Mouse (Mus musculus) kidney, embryonic 14.5 days (tissue): ENCODE data around the gene Tubg2. TPM values are rescaled to one million over a fixed set of nuclear protein-coding genes. Genes with fewer than 3 reads are reported as not detected.
A peak's percentile ranks its signal among the peaks of the same experiment; 100 is the strongest.

Experiments used
- ATAC-seq: fragments of 200-750 bp; cut with Nextera tagmentation; 2 replicates; pipeline ENCODE4 v1.8.0; 2017; ENCODE audit warnings: moderate number of reproducible peaks, mild to moderate bottlenecking, moderate TSS enrichment, moderate library complexity; ENCODE audit not compliant: low FRiP score, low TSS enrichment
- H3K27ac ChIP-seq: fragments of 300-500 bp; sonication (generic); 2 replicates; pipeline ENCODE4 v1.5.1; 2014; ENCODE audit warnings: low read depth, mild to moderate bottlenecking, low read length, moderate library complexity, mixed read lengths
- H3K27me3 ChIP-seq: fragments of 300-500 bp; sonication (generic); 2 replicates; pipeline ENCODE4 v1.6.1; 2014; ENCODE audit warnings: mild to moderate bottlenecking, low read length; ENCODE audit not compliant: control insufficient read depth, insufficient read depth
- H3K36me3 ChIP-seq: fragments of 300-500 bp; sonication (generic); 2 replicates; pipeline ENCODE4 v1.6.1; 2014; ENCODE audit warnings: low read length, mixed read lengths; ENCODE audit not compliant: control insufficient read depth, insufficient read depth
- H3K4me1 ChIP-seq: fragments of 300-500 bp; sonication (generic); 2 replicates; pipeline ENCODE4 v1.6.1; 2014; ENCODE audit warnings: low read length, mixed read lengths; ENCODE audit not compliant: control insufficient read depth, insufficient read depth
- H3K4me2 ChIP-seq: fragments of 300-500 bp; sonication (generic); replicated peaks from 2 replicates; pipeline ENCODE4 v1.6.1; 2014; ENCODE audit warnings: low read depth, mild to moderate bottlenecking, low read length
- H3K4me3 ChIP-seq: fragments of 300-500 bp; sonication (generic); 2 replicates; pipeline ENCODE4 v1.5.1; 2014; ENCODE audit warnings: mild to moderate bottlenecking, low read length
- H3K9ac ChIP-seq: fragments of 300-500 bp; sonication (generic); 2 replicates; pipeline ENCODE4 v1.6.1; 2014; ENCODE audit warnings: low read depth, mild to moderate bottlenecking, low read length, moderate library complexity
- H3K9me3 ChIP-seq: fragments of 300-500 bp; sonication (generic); 2 replicates; pipeline ENCODE4 v1.6.1; 2016; ENCODE audit warnings: low read length; ENCODE audit not compliant: control insufficient read depth
- WGBS: fragments of 180-500 bp; shearing (Covaris S2); extraction: QIAGEN DNeasy Blood & Tissue Kit; methylation state at CpG from one replicate; pipeline ENCODE4 v1.1.7; 2014; 5-methylcytosine and 5-hydroxymethylcytosine counted together
- polyA plus RNA-seq: library from polyadenylated mRNA; unstranded; fragments of >200 nt; fragmentation: Nextera tagmentation; extraction: Ambion mirVana; gene quantifications from 2 replicates; pipeline ENCODE4 v1.2.1, GENCODE M21; 2014

Gene Tubg2
- polyA plus RNA-seq, 1 experiment from 2014 or later = 4.5 TPM

GRCm38 (mm10) chr11:101176933-101177773 is 21.4 kb downstream of the Tubg2 start:
- 36% methylated on average over 22 of the region's 22 CpGs for WGBS
- Histone ChIP-seq H3K4me1 (peaks cover 40% of the 10 kb centered on the region), H3K27ac (no peak overlapping the region), H3K36me3 (no peaks in the 10 kb centered on the region), H3K9me3 (no peaks in the 10 kb centered on the region), H3K27me3 (peaks cover 31% of the 10 kb centered on the region), H3K4me2 (peak overlapping the region; percentile 78), H3K9ac (no peak overlapping the region), H3K4me3 (peak overlapping the region; percentile 31; the same call in 1 of the 2 replicates)
- no peak for ATAC-seq

- no peak overlapping the region for H3K4me3 ChIP-seq
- H3K4me1 ChIP-seq = peaks cover 29% of the 10 kb centered on the region
- H3K36me3 ChIP-seq = no peaks in the 10 kb centered on the region
- no peaks in the 10 kb centered on the region for H3K9me3 ChIP-seq
- no peak for ATAC-seq
- 0 out of 2 replicates have a peak overlapping the region, but pooled peaks have one; percentile 8 for H3K4me2 ChIP-seq
- H3K27me3 ChIP-seq = peaks cover 31% of the 10 kb centered on the region
- WGBS = 55% methylated on average over 36 of the region's 36 CpGs
- H3K27ac ChIP-seq = no peak overlapping the region
- no peak overlapping the region for H3K9ac ChIP-seq
Observed at GRCm38 (mm10) chr11:101178061-101179058, 22.7 kb downstream of the Tubg2 start.

DNA sequence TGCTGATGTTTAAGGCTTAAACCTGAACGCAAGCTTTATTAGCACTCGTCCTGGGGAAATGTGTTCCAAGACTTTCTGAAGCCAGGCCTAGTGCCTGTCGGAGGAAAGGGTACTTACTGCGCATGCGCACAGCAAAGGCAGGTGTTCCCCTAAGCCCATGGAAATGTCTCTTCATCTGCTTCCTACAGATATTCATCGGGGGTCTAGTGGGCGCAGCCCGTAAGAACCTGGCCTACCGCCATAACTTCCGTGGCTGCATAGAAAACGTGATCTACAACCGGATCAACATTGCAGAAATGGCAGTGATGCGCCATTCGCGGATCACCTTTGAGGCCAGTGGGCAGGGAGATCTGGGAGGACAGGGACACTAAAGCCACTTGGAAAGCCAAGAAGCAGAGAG is 23.6 kb downstream of the Tubg2 start:
- H3K4me3 ChIP-seq = no peak overlapping the region
- no peaks in the 10 kb centered on the region; the same call in 1 of the 2 replicates for H3K36me3 ChIP-seq
- H3K4me1 ChIP-seq = peaks cover 22% of the 10 kb centered on the region
- no peak overlapping the region for H3K4me2 ChIP-seq
- no peak overlapping the region for H3K27ac ChIP-seq
- no peak for ATAC-seq
- peaks cover 31% of the 10 kb centered on the region for H3K27me3 ChIP-seq
- no peaks in the 10 kb centered on the region for H3K9me3 ChIP-seq
- H3K9ac ChIP-seq = no peak overlapping the region
- WGBS = 82% methylated on average over 15 of the region's 15 CpGs

GRCm38 (mm10) chr11:101180261-101180660 is 24.6 kb downstream of the Tubg2 start:
- Histone ChIP-seq H3K27ac (no peak overlapping the region), H3K9me3 (no peaks in the 10 kb centered on the region), H3K9ac (no peak overlapping the region), H3K36me3 (no peaks in the 10 kb centered on the region; the same call in 1 of the 2 replicates), H3K27me3 (peaks cover 25% of the 10 kb centered on the region), H3K4me2 (no peak overlapping the region), H3K4me1 (peaks cover 16% of the 10 kb centered on the region), H3K4me3 (no peak overlapping the region)
- ATAC-seq = no peak
- 61% methylated on average over 17 of the region's 17 CpGs for WGBS

- Histone ChIP-seq H3K4me2 (no peak overlapping the region), H3K4me3 (no peak overlapping the region), H3K4me1 (peaks cover 14% of the 10 kb centered on the region), H3K27me3 (peaks cover 21% of the 10 kb centered on the region), H3K36me3 (no peaks in the 10 kb centered on the region; the same call in 1 of the 2 replicates), H3K9me3 (no peaks in the 10 kb centered on the region), H3K9ac (no peak overlapping the region), H3K27ac (no peak overlapping the region)
- no peak for ATAC-seq
- WGBS = 45% methylated on average over 10 of the region's 10 CpGs
Observed at GRCm38 (mm10) chr11:101180846-101181740, 25.4 kb downstream of the Tubg2 start.

DNA sequence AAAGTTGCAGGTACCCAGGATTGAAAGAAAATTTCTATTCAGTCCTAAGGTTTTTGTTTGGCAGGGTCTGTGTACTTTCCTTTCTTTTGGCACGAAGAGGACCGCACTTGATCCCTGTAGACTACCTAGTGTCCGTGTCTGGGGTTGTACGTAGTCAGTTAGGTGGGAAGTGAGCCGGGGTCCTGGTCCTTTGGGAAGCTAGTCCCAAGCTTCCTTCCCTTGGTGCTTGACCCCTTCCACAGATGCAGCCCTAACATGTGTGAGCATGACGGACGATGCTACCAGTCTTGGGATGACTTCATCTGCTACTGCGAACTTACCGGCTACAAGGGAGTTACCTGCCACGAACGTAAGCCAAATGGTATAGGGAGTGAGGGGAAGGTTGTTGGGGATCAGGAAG is 26.3 kb downstream of the Tubg2 start:
- Histone ChIP-seq H3K36me3 (peaks cover 6% of the 10 kb centered on the region; the same call in 1 of the 2 replicates), H3K4me1 (peaks cover 5% of the 10 kb centered on the region; the same call in 1 of the 2 replicates), H3K9me3 (no peaks in the 10 kb centered on the region), H3K27ac (no peak overlapping the region), H3K4me3 (no peak overlapping the region), H3K4me2 (no peak overlapping the region), H3K9ac (no peak overlapping the region), H3K27me3 (peaks cover 18% of the 10 kb centered on the region)
- WGBS = 92% methylated on average over 11 of the region's 11 CpGs
- no peak for ATAC-seq

- WGBS = 77% methylated on average over 14 of the region's 14 CpGs
- ATAC-seq = no peak
- peaks cover 8% of the 10 kb centered on the region for H3K27me3 ChIP-seq
- H3K9me3 ChIP-seq = no peaks in the 10 kb centered on the region
- H3K4me2 ChIP-seq = no peak overlapping the region
- H3K36me3 ChIP-seq = peaks cover 6% of the 10 kb centered on the region; the same call in 1 of the 2 replicates
- 0 out of 2 replicates have a peak, but pooled peaks cover under 1% of the 10 kb centered on the region for H3K4me1 ChIP-seq
- H3K9ac ChIP-seq = no peak overlapping the region
- no peak overlapping the region for H3K4me3 ChIP-seq
- no peak overlapping the region for H3K27ac ChIP-seq
Observed at GRCm38 (mm10) chr11:101182771-101183517, 27.2 kb downstream of the Tubg2 start.
